Mouse (Mus musculus): ENCODE results near the gene Csrnp1. TPM values are rescaled to one million over a fixed set of nuclear protein-coding genes. Genes with fewer than 3 reads are reported as not detected.
A peak's percentile ranks its signal among the peaks of the same experiment; 100 is the strongest.

Csrnp1 gene
- polyA plus RNA-seq (2015; fragmentation: Nextera tagmentation; extraction: Ambion mirVana), result 5.0 and 5.1 TPM in 2 replicates

DNA sequence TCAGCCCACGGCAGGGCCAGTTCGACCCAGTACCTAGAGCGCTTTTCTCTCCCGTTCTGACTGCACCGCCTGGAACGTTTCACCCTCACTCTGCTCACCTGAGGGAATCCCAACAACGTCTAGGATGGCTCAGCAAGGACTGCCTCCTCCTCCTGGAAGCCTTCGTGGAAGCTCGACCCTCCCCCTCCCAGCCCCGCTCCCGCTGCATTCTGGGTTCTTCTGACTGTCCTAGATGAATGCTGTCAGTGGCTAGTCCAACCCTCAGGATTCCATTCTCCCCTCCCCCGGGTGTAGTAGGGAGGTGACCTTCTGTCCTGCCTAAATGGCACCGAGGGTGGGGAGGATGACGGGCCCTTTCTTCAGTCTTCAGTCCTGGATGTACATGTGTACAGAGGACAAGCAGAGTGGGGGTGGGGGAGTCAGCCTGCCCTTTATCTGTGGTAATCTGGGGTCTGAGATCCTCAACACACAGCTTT, at the start of gene Csrnp1:
TSS of gene Csrnp1 (minus strand) at position 123 of the 476 bp plus-strand sequence.
- ATAC-seq, result no peak
- no peaks in the 10 kb centered on the region for H3K9me3 ChIP-seq (ENCODE audit: control insufficient read depth, low read length)
- peak within 1 kb of the TSS; percentile 84 for H3K9ac ChIP-seq (ENCODE audit: low read depth, low read length)
- peaks cover 43% of the 10 kb centered on the region for H3K4me1 ChIP-seq (ENCODE audit: control insufficient read depth, insufficient read depth, low read length)
- peak within 1 kb of the TSS; percentile 76 for H3K27ac ChIP-seq (ENCODE audit: low read length)
- H3K27me3 ChIP-seq (replicated peaks; ENCODE audit: control insufficient read depth, insufficient read depth, low read length), result no peaks in the 10 kb centered on the region
- 13% methylated on average over 14 of the region's 14 CpGs for WGBS
- peak within 1 kb of the TSS; percentile 93 for H3K4me2 ChIP-seq (ENCODE audit: low read depth, low read length)
- peak within 1 kb of the TSS; percentile 74 for H3K4me3 ChIP-seq (ENCODE audit: low read length)
- H3K36me3 ChIP-seq (ENCODE audit: control insufficient read depth, insufficient read depth, low read length), result no peaks in the 10 kb centered on the region

DNA sequence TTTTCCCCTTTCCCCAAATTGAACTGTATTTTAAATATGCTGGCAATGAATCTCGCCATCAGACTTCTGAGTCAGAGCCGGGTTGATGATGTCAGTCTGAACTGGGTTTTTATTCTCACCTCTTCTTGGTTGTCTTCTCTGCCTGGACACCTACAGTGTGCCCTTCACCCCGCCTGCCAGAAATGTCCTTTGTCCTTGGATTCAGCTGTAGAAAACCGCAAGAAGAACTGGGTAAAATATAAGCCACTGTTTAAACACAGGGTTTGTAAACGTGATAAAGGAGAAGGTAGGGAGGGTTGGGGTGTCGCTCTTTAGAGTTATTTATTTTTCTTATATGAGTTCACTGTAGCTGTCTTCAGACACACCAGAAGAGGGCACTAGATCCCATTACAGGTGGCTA, 48.3 kb upstream of the Csrnp1 start:
- H3K9me3 ChIP-seq (ENCODE audit: control insufficient read depth, low read length), result no peaks in the 10 kb centered on the region
- ATAC-seq, result peak; percentile 53
- H3K4me1 ChIP-seq (ENCODE audit: control insufficient read depth, insufficient read depth, low read length), result 0 out of 2 replicates have a peak, but pooled peaks cover under 1% of the 10 kb centered on the region
- H3K9ac ChIP-seq (ENCODE audit: low read depth, low read length), result no peak overlapping the region
- no peak overlapping the region for H3K4me2 ChIP-seq (ENCODE audit: low read depth, low read length)
- no peaks in the 10 kb centered on the region for H3K27me3 ChIP-seq (replicated peaks; ENCODE audit: control insufficient read depth, insufficient read depth, low read length)
- no peak overlapping the region for H3K4me3 ChIP-seq (ENCODE audit: low read length)
- H3K36me3 ChIP-seq (ENCODE audit: control insufficient read depth, insufficient read depth, low read length), result no peaks in the 10 kb centered on the region
- WGBS, result 58% methylated on average over 6 of the region's 6 CpGs
- no peak overlapping the region for H3K27ac ChIP-seq (ENCODE audit: low read length)

DNA sequence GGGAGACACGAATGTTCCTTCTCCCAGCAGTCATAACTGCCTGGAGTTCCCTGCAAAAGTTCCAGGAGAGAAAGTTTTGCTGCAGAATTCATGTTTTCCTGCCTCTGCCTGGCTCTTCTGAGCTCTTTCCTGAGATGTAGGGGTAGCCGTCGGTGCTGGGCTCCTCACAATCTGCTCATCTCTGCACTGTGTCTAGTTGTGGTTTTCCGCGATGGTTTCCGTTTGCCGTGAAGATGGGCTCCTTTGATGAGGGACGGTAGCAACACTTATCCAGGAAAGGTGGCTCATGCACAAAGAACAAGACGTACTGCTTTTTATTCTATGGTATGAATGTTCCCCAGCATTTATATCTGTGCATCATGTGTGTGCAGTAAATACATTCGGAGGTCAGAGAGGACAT, 46.0 kb upstream of the Csrnp1 start:
- 83% methylated on average over 10 of the region's 10 CpGs for WGBS
- Histone ChIP-seq H3K4me3 (ENCODE audit: low read length) (no peak overlapping the region), H3K9me3 (ENCODE audit: control insufficient read depth, low read length) (no peaks in the 10 kb centered on the region), H3K9ac (ENCODE audit: low read depth, low read length) (no peak overlapping the region), H3K27ac (ENCODE audit: low read length) (no peak overlapping the region), H3K27me3 (replicated peaks; ENCODE audit: control insufficient read depth, insufficient read depth, low read length) (no peaks in the 10 kb centered on the region), H3K4me1 (ENCODE audit: control insufficient read depth, insufficient read depth, low read length) (peaks cover 5% of the 10 kb centered on the region; the same call in 1 of the 2 replicates), H3K36me3 (ENCODE audit: control insufficient read depth, insufficient read depth, low read length) (no peaks in the 10 kb centered on the region), H3K4me2 (ENCODE audit: low read depth, low read length) (no peak overlapping the region)
- no peak for ATAC-seq

DNA sequence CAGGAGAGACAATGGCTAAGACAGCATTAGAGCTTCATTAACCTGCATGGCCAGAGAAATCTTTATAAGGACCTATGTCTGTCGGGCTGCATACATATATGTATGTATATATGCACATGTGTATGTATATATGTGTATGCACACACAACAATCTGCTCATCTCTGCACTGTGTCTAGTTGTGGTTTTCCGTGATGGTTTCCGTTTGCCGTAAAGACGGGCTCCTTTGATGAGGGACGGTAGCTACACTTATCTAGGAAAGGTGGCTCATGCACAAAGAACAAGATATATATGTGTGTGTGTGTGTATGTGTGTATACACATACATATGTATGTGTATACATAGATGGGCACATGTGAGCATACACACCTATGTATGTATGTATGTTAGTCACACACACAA, 45.4 kb upstream of the Csrnp1 start:
- no peaks in the 10 kb centered on the region for H3K27me3 ChIP-seq (replicated peaks; ENCODE audit: control insufficient read depth, insufficient read depth, low read length)
- H3K9me3 ChIP-seq (ENCODE audit: control insufficient read depth, low read length), result no peaks in the 10 kb centered on the region
- H3K27ac ChIP-seq (ENCODE audit: low read length), result no peak overlapping the region
- no peak for ATAC-seq
- no peak overlapping the region for H3K4me2 ChIP-seq (ENCODE audit: low read depth, low read length)
- H3K9ac ChIP-seq (ENCODE audit: low read depth, low read length), result no peak overlapping the region
- H3K36me3 ChIP-seq (ENCODE audit: control insufficient read depth, insufficient read depth, low read length), result no peaks in the 10 kb centered on the region
- 92% methylated on average over 6 of the region's 6 CpGs for WGBS
- peaks cover 5% of the 10 kb centered on the region; the same call in 1 of the 2 replicates for H3K4me1 ChIP-seq (ENCODE audit: control insufficient read depth, insufficient read depth, low read length)
- H3K4me3 ChIP-seq (ENCODE audit: low read length), result no peak overlapping the region

DNA sequence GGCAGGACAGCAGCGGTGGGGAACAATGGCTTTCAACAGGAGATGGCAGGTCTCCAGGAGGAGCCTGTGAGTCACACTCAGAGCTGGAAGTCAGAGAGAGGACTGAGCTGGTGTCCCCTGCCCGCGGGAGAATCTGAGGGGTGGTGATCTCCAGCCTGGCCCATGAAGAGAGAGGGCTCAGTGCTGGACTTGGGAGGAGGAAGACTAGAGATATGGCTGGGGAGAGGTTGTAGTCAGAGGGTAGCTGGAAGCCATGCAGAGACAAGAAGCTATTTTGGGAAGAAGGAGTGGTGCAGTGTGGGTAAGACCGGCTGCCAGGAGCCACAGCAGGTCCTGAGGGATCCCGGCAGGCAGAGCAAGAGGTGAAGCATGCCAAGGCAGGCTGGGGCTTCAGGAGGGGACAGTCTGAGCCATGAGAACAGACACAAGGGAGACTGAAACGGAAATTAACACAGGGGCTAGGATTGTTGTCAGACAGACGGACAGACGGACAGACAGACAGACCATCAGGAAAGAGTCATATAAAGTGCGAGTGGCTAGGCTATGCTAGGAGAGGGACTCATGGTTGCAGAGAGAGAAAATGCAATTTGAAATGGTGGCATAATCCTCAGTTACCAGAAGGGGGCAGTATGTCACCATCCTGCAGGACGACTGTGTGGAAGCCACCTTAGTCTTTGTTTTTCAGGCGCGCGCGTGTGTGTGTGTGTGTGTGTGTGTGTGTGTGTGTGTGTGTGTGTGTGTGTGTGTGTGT, 43.1 kb upstream of the Csrnp1 start:
- 25% methylated on average over 14 of the region's 14 CpGs for WGBS
- H3K9ac ChIP-seq (ENCODE audit: low read depth, low read length), result peak overlapping the region; percentile 37; the same call in 1 of the 2 replicates

DNA sequence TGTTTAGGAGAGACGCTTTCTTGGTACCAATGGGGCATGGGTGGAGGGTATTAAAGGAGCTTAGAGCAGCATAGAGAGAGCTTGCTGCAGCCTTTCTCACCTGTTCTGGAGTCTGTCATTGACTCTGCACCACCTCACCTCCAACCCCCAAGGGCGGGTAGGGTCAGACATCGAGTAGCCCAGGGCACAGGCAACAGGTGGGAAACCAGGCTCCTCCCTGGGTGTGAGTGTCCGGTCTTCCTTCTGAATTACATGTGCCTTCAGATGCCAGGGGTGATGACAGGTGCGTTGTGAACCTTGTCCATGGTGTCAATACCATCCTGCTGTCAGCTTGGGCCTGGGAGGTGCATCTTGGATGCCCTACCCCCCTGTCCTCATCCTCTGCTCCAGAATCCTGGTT, 40.2 kb upstream of the Csrnp1 start:
- Histone ChIP-seq H3K27ac (ENCODE audit: low read length) (no peak overlapping the region), H3K36me3 (ENCODE audit: control insufficient read depth, insufficient read depth, low read length) (no peaks in the 10 kb centered on the region), H3K4me3 (ENCODE audit: low read length) (no peak overlapping the region), H3K4me2 (ENCODE audit: low read depth, low read length) (no peak overlapping the region), H3K4me1 (ENCODE audit: control insufficient read depth, insufficient read depth, low read length) (peaks cover 17% of the 10 kb centered on the region), H3K9ac (ENCODE audit: low read depth, low read length) (no peak overlapping the region; the same call in 1 of the 2 replicates), H3K9me3 (ENCODE audit: control insufficient read depth, low read length) (no peaks in the 10 kb centered on the region), H3K27me3 (replicated peaks; ENCODE audit: control insufficient read depth, insufficient read depth, low read length) (no peaks in the 10 kb centered on the region)
- ATAC-seq, result no peak
- WGBS, result 80% methylated on average over 5 of the region's 5 CpGs

More for the DNA sequence above, 43.1 kb upstream of the Csrnp1 start:
- ATAC-seq, result peak; percentile 54; the same call in 1 of the 2 replicates
- H3K36me3 ChIP-seq (ENCODE audit: control insufficient read depth, insufficient read depth, low read length), result no peaks in the 10 kb centered on the region
- H3K4me1 ChIP-seq (ENCODE audit: control insufficient read depth, insufficient read depth, low read length), result peaks cover 5% of the 10 kb centered on the region; the same call in 1 of the 2 replicates
- H3K4me3 ChIP-seq (ENCODE audit: low read length), result no peak overlapping the region
- H3K27me3 ChIP-seq (replicated peaks; ENCODE audit: control insufficient read depth, insufficient read depth, low read length), result no peaks in the 10 kb centered on the region
- H3K27ac ChIP-seq (ENCODE audit: low read length), result no peak overlapping the region
- no peaks in the 10 kb centered on the region for H3K9me3 ChIP-seq (ENCODE audit: control insufficient read depth, low read length)
- no peak overlapping the region for H3K4me2 ChIP-seq (ENCODE audit: low read depth, low read length)

DNA sequence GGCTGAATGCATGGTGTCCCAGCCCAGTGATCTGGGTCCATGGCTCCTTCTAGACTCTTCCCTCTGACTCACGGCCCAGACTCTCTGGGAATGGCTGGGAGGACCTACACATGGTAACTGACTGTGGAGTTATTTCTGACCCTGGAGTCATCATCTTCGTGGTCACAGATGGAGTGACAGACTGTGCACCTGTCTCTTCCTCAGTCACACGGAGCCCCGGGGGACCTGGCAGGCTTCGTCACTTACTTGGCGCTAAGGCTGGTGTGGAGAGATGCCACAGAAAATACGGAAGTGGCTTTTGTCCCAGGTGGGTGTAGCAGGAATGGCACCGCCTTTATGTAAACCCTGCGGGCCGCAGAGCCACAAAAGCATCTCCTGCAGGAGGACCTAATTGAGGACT, 39.7 kb upstream of the Csrnp1 start:
- no peak overlapping the region for H3K9ac ChIP-seq (ENCODE audit: low read depth, low read length)
- no peak for ATAC-seq
- H3K4me1 ChIP-seq (ENCODE audit: control insufficient read depth, insufficient read depth, low read length), result peaks cover 17% of the 10 kb centered on the region
- H3K4me3 ChIP-seq (ENCODE audit: low read length), result no peak overlapping the region
- H3K4me2 ChIP-seq (ENCODE audit: low read depth, low read length), result no peak overlapping the region
- WGBS, result 79% methylated on average over 10 of the region's 10 CpGs
- H3K9me3 ChIP-seq (ENCODE audit: control insufficient read depth, low read length), result no peaks in the 10 kb centered on the region
- H3K27ac ChIP-seq (ENCODE audit: low read length), result no peak overlapping the region
- H3K36me3 ChIP-seq (ENCODE audit: control insufficient read depth, insufficient read depth, low read length), result no peaks in the 10 kb centered on the region
- no peaks in the 10 kb centered on the region for H3K27me3 ChIP-seq (replicated peaks; ENCODE audit: control insufficient read depth, insufficient read depth, low read length)

DNA sequence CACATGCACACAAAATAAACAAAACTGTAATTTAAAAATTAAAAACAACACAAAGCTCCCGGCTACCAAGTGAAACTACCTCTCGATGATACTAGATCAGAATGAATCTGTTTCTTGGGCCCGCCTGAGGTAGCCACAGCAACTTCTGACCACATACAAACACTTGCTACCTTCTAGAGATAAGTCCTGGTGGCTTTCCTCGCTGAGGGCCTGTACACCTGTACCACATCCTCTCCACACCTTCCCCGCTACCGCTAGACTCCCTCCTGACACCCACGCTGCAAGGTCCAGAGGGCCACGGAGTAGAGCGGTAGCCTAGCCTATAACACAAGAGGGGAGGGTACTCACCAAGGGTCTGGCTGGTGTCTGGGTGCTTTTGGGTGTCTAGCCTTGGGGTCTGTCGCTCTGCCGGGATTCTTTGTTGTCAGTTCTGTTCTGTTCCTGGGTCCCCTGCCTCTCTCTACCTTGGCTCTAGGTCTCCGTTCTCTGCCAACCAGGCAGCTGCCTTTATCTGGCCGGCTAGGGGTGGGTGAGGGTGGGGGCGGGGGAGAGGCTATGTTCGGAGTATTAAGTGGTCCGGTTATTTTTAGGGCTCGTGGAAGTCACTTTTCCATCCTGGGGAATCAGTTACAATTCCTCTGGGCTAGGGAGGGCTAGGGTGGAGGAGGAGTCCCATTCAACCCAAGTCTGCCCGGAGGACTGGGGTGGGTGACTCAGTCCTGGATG, 38.8 kb upstream of the Csrnp1 start, which contains the start of gene Xirp1:
TSS of gene Xirp1 (minus strand) at position 513 of the 726 bp plus-strand sequence.
- Histone ChIP-seq H3K4me1 (ENCODE audit: control insufficient read depth, insufficient read depth, low read length) (peaks cover 17% of the 10 kb centered on the region), H3K9me3 (ENCODE audit: control insufficient read depth, low read length) (no peaks in the 10 kb centered on the region), H3K9ac (ENCODE audit: low read depth, low read length) (no peak within 1 kb of the TSS), H3K4me3 (ENCODE audit: low read length) (no peak within 1 kb of the TSS), H3K4me2 (ENCODE audit: low read depth, low read length) (no peak within 1 kb of the TSS), H3K27ac (ENCODE audit: low read length) (no peak within 1 kb of the TSS), H3K36me3 (ENCODE audit: control insufficient read depth, insufficient read depth, low read length) (no peaks in the 10 kb centered on the region), H3K27me3 (replicated peaks; ENCODE audit: control insufficient read depth, insufficient read depth, low read length) (no peaks in the 10 kb centered on the region)
- 85% methylated on average over 18 of the region's 18 CpGs for WGBS
- no peak for ATAC-seq

DNA sequence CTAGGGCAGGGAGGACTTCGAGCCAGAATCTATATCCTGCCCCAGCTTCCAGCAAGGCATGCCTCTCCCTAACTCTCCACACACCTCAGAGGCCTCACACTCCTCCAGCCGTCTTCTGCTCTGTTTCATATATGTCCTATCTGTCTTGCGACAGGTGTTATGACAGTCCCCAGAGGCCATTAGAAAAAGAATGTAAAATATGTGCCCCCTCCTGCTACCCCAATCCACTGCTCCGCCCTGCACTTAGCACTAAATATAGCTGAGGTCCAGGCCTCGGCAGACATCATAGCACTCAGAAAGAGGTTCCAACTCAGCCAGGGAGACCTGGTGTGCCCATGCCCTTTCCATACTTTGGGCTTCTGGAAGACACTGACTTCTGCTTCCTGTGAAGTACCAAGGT, 36.7 kb upstream of the Csrnp1 start:
- peak; percentile 31; the same call in 1 of the 2 replicates for ATAC-seq
- Histone ChIP-seq H3K27ac (ENCODE audit: low read length) (peak overlapping the region; percentile 33; the same call in 1 of the 2 replicates), H3K4me2 (ENCODE audit: low read depth, low read length) (no peak overlapping the region), H3K4me3 (ENCODE audit: low read length) (no peak overlapping the region), H3K27me3 (replicated peaks; ENCODE audit: control insufficient read depth, insufficient read depth, low read length) (no peaks in the 10 kb centered on the region), H3K4me1 (ENCODE audit: control insufficient read depth, insufficient read depth, low read length) (peaks cover 12% of the 10 kb centered on the region), H3K9me3 (ENCODE audit: control insufficient read depth, low read length) (no peaks in the 10 kb centered on the region), H3K9ac (ENCODE audit: low read depth, low read length) (0 out of 2 replicates have a peak overlapping the region, but pooled peaks have one; percentile 24), H3K36me3 (ENCODE audit: control insufficient read depth, insufficient read depth, low read length) (no peaks in the 10 kb centered on the region)
- 40% methylated on average over 5 of the region's 5 CpGs for WGBS

Data from intestine, embryonic 16.5 days (tissue).